Mouse (Mus musculus) fibroblast of lung, adult 2 months (primary cell): Measurements from ENCODE around the gene Chka.
A peak's percentile ranks its signal among the peaks of the same experiment; 100 is the strongest.

Experiments
- DNase-seq: peaks from one replicate; pipeline ENCODE4 v3.0.0-alpha.2; 2011; ENCODE audit warnings: low read depth

The Chka gene

GRCm38 (mm10) chr19:3916727-3917126 lies 65.2 kb downstream of the Chka start:
- DNase-seq, result no peak

GRCm38 (mm10) chr19:3919928-3920327 lies 68.4 kb downstream of the Chka start:
- DNase-seq, result no peak

- DNase-seq, result no peak
These were observed 71.2 kb downstream of the Chka start for GRCm38 (mm10) chr19:3922661-3923371.

GRCm38 (mm10) chr19:3923586-3923985 lies 72.0 kb downstream of the Chka start:
- DNase-seq, result no peak

GRCm38 (mm10) chr19:3924190-3924589 lies 72.6 kb downstream of the Chka start:
- no peak for DNase-seq

- DNase-seq, result no peak
These were observed 73.3 kb downstream of the Chka start for GRCm38 (mm10) chr19:3924868-3925267.

GRCm38 (mm10) chr19:3925859-3926258 lies 74.3 kb downstream of the Chka start:
- no peak for DNase-seq

- peak; percentile 45 for DNase-seq
These were observed 74.7 kb downstream of the Chka start for GRCm38 (mm10) chr19:3926279-3926678.

- no peak for DNase-seq
These were observed 75.1 kb downstream of the Chka start for GRCm38 (mm10) chr19:3926685-3927084.

- no peak for DNase-seq
These were observed 76.4 kb downstream of the Chka start for GRCm38 (mm10) chr19:3927989-3928388.

GRCm38 (mm10) chr19:3928779-3929178 lies 77.2 kb downstream of the Chka start:
- DNase-seq, result no peak

GRCm38 (mm10) chr19:3929211-3929941 lies 77.8 kb downstream of the Chka start, which contains the start of gene Aldh3b1:
TSS of gene Aldh3b1 (minus strand) at chr19:3929808.
- peak; percentile 83 for DNase-seq

GRCm38 (mm10) chr19:3930262-3931057 lies 78.9 kb downstream of the Chka start:
- DNase-seq, result no peak

- no peak for DNase-seq
These were observed 80.1 kb downstream of the Chka start for GRCm38 (mm10) chr19:3931716-3932115.

- DNase-seq, result peak; percentile 34
These were observed 83.7 kb downstream of the Chka start, which contains the start of gene Unc93b1 for GRCm38 (mm10) chr19:3935032-3935895. TSS of gene Unc93b1 (plus strand) at chr19:3935186.

- DNase-seq, result peak; percentile 20
These were observed 84.6 kb downstream of the Chka start for GRCm38 (mm10) chr19:3935896-3936850.

GRCm38 (mm10) chr19:3942315-3942714 lies 90.7 kb downstream of the Chka start:
- DNase-seq, result no peak

GRCm38 (mm10) chr19:3942986-3943735 lies 91.6 kb downstream of the Chka start:
- DNase-seq, result no peak
